Mouse (Mus musculus) G1E (cell line): ENCODE measurements around the gene Ablim1. TPM values are rescaled to one million over a fixed set of nuclear protein-coding genes. Genes with fewer than 3 reads are reported as not detected.

ENCODE experiments used
- ATAC-seq: 2 replicates; pipeline ENCODE4 v1.8.0; 2016; ENCODE audit warnings: mild to moderate bottlenecking; ENCODE audit not compliant: insufficient number of reproducible peaks, poor library complexity, low FRiP score, severe bottlenecking; ENCODE audit errors: extremely low read depth
- DNase-seq: peaks from one replicate; pipeline ENCODE4 v3.0.0; 2012; ENCODE audit warnings: low spot score
- H3K27me3 ChIP-seq: 2 replicates; pipeline ENCODE4 v1.6.1; 2012; ENCODE audit warnings: mild to moderate bottlenecking, low read length, inconsistent platforms; ENCODE audit not compliant: insufficient read depth
- H3K36me3 ChIP-seq: replicated peaks from 2 replicates; pipeline ENCODE3; 2012; ENCODE audit warnings: mild to moderate bottlenecking, inconsistent platforms
- H3K4me1 ChIP-seq: 2 replicates; pipeline ENCODE4 v1.6.1; 2012; ENCODE audit warnings: low read depth, low read length, inconsistent platforms, mixed read lengths; ENCODE audit not compliant: insufficient read depth
- H3K4me3 ChIP-seq: 2 replicates; pipeline ENCODE4 v1.5.1; 2012; ENCODE audit warnings: low read depth, mild to moderate bottlenecking, inconsistent platforms, low read length, moderate library complexity, mixed read lengths
- H3K9me3 ChIP-seq: replicated peaks from 2 replicates; pipeline ENCODE4 v1.6.1; 2012; ENCODE audit warnings: inconsistent platforms
- CTCF ChIP-seq: IDR thresholded peaks from 2 replicates; pipeline ENCODE4 v1.5.1; 2012; ENCODE audit warnings: low read depth, low read length, inconsistent platforms, mixed read lengths
- GATA1 ChIP-seq: IDR thresholded peaks from 2 replicates; pipeline ENCODE4 v1.6.1; 2012; ENCODE audit warnings: borderline replicate concordance, low read length, inconsistent platforms, mixed read lengths
- GATA2 ChIP-seq: IDR thresholded peaks from 2 replicates; pipeline ENCODE4 v1.6.1; 2012; ENCODE audit warnings: low read depth, low read length, inconsistent platforms, borderline replicate concordance
- POLR2AphosphoS5 ChIP-seq: IDR thresholded peaks from 2 replicates; pipeline ENCODE4 v1.6.1; 2012; ENCODE audit warnings: low read depth, low read length, inconsistent platforms; ENCODE audit not compliant: insufficient replicate concordance
- TAL1 ChIP-seq: conservative IDR thresholded peaks from 2 replicates; pipeline ENCODE4 v1.6.1; 2012; ENCODE audit warnings: low read depth, low read length, inconsistent platforms, mixed read lengths
- polyA plus RNA-seq: library from polyadenylated mRNA; stranded (reverse); fragments of >175 nt; gene quantifications from 2 replicates; pipeline ENCODE4 v1.2.3, GENCODE M21; 2012
- total RNA-seq, 2 experiments: library from RNA; stranded (forward) in 1 of 2; stranded (reverse) in 1 of 2; fragments of 200-1000 nt in 1 of 2; fragments of >200 nt in 1 of 2; fragmentation: Nextera tagmentation in 1 of 2; gene quantifications; 2 replicates each; pipeline ENCODE4 v1.2.3; 2014 to 2017

The Ablim1 gene
- total and polyA plus RNA-seq, 3 experiments: 0.08 to 0.71 TPM; not detected in 1

DNA sequence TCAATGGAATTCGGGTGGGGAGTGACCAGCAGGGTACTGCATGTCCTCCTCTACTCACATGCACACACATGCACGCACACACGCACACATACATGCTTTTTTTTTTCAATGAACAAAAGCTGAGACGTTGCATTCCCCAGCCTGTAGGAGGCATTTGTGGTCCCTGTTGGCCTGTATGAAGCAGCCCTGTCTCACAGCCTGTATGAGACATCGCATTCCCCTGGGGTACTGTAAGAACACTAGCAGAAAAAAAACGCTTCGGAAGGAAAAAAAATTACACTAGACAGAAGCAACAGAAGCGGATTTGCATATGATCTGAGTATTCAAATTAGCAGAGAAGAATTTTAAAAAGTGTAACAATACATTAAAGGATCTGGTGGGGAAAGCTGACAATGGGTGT is 8.4 kb upstream of the Ablim1 start:
- Histone ChIP-seq H3K36me3 (no peaks in the 10 kb centered on the region), H3K9me3 (no peaks in the 10 kb centered on the region), H3K27me3 (peaks cover 2% of the 10 kb centered on the region; the same call in 1 of the 2 replicates), H3K4me3 (no peak overlapping the region), H3K4me1 (no peaks in the 10 kb centered on the region)
- DNase-seq (no peak), ATAC-seq (no peak)
- no peak for TF ChIP-seq POLR2AphosphoS5
- TF ChIP-seq CTCF: no peak
- TF ChIP-seq GATA2: no peak
- no peak for TF ChIP-seq TAL1
- no peak for TF ChIP-seq GATA1

- no peaks in the 10 kb centered on the region for H3K9me3 ChIP-seq
- peaks cover 2% of the 10 kb centered on the region; the same call in 1 of the 2 replicates for H3K27me3 ChIP-seq
- no peak overlapping the region for H3K4me3 ChIP-seq
- no peak for ATAC-seq
- H3K4me1 ChIP-seq: no peaks in the 10 kb centered on the region
- TF ChIP-seq TAL1 (no peak), GATA2 (no peak), CTCF (no peak), POLR2AphosphoS5 (no peak), GATA1 (no peak)
- no peaks in the 10 kb centered on the region for H3K36me3 ChIP-seq
- no peak for DNase-seq
Observed at GRCm38 (mm10) chr19:57322491-57322890, 7.8 kb upstream of the Ablim1 start.

GRCm38 (mm10) chr19:57321839-57322238 is 7.1 kb upstream of the Ablim1 start:
- Histone ChIP-seq H3K4me1 (no peaks in the 10 kb centered on the region), H3K4me3 (no peak overlapping the region), H3K27me3 (peaks cover 2% of the 10 kb centered on the region; the same call in 1 of the 2 replicates), H3K36me3 (no peaks in the 10 kb centered on the region), H3K9me3 (no peaks in the 10 kb centered on the region)
- DNase-seq (no peak), ATAC-seq (no peak)
- no peak for TF ChIP-seq GATA2
- no peak for TF ChIP-seq CTCF
- TF ChIP-seq GATA1: no peak
- TF ChIP-seq TAL1: no peak
- TF ChIP-seq POLR2AphosphoS5: no peak

GRCm38 (mm10) chr19:57320656-57321382 is 6.1 kb upstream of the Ablim1 start:
- ATAC-seq (no peak), DNase-seq (no peak)
- H3K4me1 ChIP-seq: no peaks in the 10 kb centered on the region

GRCm38 (mm10) chr19:57316597-57316996 is 1.9 kb upstream of the Ablim1 start:
- Histone ChIP-seq H3K4me1 (no peaks in the 10 kb centered on the region; the same call in 1 of the 2 replicates), H3K36me3 (no peaks in the 10 kb centered on the region), H3K4me3 (no peak overlapping the region), H3K9me3 (no peaks in the 10 kb centered on the region), H3K27me3 (peaks cover 11% of the 10 kb centered on the region; the same call in 1 of the 2 replicates)
- no peak for ATAC-seq
- no peak for DNase-seq
- TF ChIP-seq TAL1 (no peak), GATA2 (no peak)

More at GRCm38 (mm10) chr19:57320656-57321382, 6.1 kb upstream of the Ablim1 start:
- no peak overlapping the region for H3K4me3 ChIP-seq
- H3K36me3 ChIP-seq: no peaks in the 10 kb centered on the region
- TF ChIP-seq POLR2AphosphoS5 (no peak), GATA2 (no peak), TAL1 (no peak), GATA1 (no peak), CTCF (no peak)
- peaks cover 2% of the 10 kb centered on the region; the same call in 1 of the 2 replicates for H3K27me3 ChIP-seq
- no peaks in the 10 kb centered on the region for H3K9me3 ChIP-seq

GRCm38 (mm10) chr19:57315013-57315565 is 370 bp upstream of the Ablim1 start:
- Histone ChIP-seq H3K36me3 (no peaks in the 10 kb centered on the region), H3K4me1 (no peaks in the 10 kb centered on the region; the same call in 1 of the 2 replicates), H3K9me3 (no peaks in the 10 kb centered on the region), H3K27me3 (peaks cover 11% of the 10 kb centered on the region; the same call in 1 of the 2 replicates), H3K4me3 (no peak overlapping the region)
- DNase-seq: no peak
- ATAC-seq: no peak
- TF ChIP-seq POLR2AphosphoS5 (no peak), GATA2 (no peak), TAL1 (no peak), CTCF (no peak), GATA1 (no peak)
